Mouse (Mus musculus): ENCODE data around the gene Rsrp1.

DNA sequence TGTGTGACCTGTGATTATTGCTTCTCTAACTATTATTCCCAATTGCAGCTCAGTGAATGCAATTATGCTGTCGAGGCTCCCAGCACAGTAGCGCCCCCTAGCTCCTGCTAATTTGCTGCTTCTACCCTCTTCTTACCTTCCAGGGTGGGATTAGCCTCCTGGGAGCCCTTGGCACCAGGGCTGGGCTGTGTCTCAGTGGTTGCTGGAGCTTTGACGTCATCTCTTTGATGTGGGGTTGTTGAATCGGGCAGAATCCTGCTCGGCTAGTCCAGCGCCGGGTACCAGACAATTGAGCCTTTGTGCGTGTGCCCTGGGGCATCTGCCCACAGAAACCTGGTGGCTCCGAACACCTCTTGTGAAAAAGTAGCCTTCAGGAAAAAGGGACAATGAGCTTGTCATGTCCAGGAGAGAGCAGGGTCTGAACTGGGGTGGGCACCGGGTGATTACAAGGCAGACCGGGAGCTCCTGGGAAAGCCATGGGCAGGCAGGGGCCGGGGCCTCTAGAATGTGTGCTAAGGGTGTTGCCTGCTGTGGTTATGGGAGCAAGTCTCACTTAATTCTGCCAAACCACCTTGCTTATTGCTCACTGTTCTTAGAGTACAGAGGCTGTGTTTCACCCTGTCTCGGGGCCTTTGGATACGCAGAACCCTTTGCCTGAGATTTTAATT lies 52.0 kb downstream of the Rsrp1 start:
- peak; percentile 28; the same call in 1 of the 2 replicates for TF ChIP-seq CTCF (IDR thresholded peaks at IDR 0.05; ENCODE audit: low read depth, low read length)
- TF ChIP-seq POLR2A (IDR thresholded peaks at IDR 0.05; ENCODE audit: extremely low read depth, insufficient read depth, low read length), result no peak
